Mouse (Mus musculus) lung, embryonic 14.5 days (tissue): ENCODE data around the gene Psmd7. TPM values are rescaled to one million over a fixed set of nuclear protein-coding genes. Genes with fewer than 3 reads are reported as not detected.

Experiments
- ATAC-seq: fragments of 200-750 bp; cut with Nextera tagmentation; 2 replicates; pipeline ENCODE4 v1.8.0; 2017; ENCODE audit warnings: mild to moderate bottlenecking, moderate TSS enrichment, moderate library complexity; ENCODE audit not compliant: insufficient read depth
- DNase-seq: peaks from one replicate; pipeline ENCODE4 v3.0.0-alpha.2; 2015
- H3K27ac ChIP-seq: fragments of 300-500 bp; sonication (generic); 2 replicates; pipeline ENCODE4 v1.5.1; 2014; ENCODE audit warnings: low read depth, mild to moderate bottlenecking, moderate library complexity
- H3K27me3 ChIP-seq: fragments of 300-500 bp; sonication (generic); 2 replicates; pipeline ENCODE4 v1.6.1; 2014; ENCODE audit warnings: low read length, control low read depth; ENCODE audit not compliant: insufficient read depth
- H3K36me3 ChIP-seq: fragments of 300-500 bp; sonication (generic); 2 replicates; pipeline ENCODE4 v1.6.1; 2014; ENCODE audit warnings: control low read depth; ENCODE audit not compliant: insufficient read depth
- H3K4me1 ChIP-seq: fragments of 300-500 bp; sonication (generic); 2 replicates; pipeline ENCODE4 v1.6.1; 2014; ENCODE audit warnings: antibody characterized with exemption, control low read depth; ENCODE audit not compliant: insufficient read depth
- H3K4me2 ChIP-seq: fragments of 300-500 bp; sonication (generic); 2 replicates; pipeline ENCODE4 v1.6.1; 2014; ENCODE audit warnings: mild to moderate bottlenecking
- H3K4me3 ChIP-seq: fragments of 300-500 bp; sonication (generic); 2 replicates; pipeline ENCODE4 v1.5.1; 2014; ENCODE audit warnings: low read depth, low read length
- H3K9ac ChIP-seq: fragments of 300-500 bp; sonication (generic); 2 replicates; pipeline ENCODE4 v1.6.1; 2014
- H3K9me3 ChIP-seq: fragments of 300-500 bp; sonication (generic); 2 replicates; pipeline ENCODE4 v1.6.1; 2016; ENCODE audit warnings: low read depth, low read length, control low read depth
- CTCF ChIP-seq: IDR thresholded peaks from 2 replicates; pipeline ENCODE4 v1.5.1; 2016; ENCODE audit warnings: antibody characterized with exemption, low read depth
- WGBS: fragments of 180-500 bp; shearing (Covaris S2); extraction: QIAGEN DNeasy Blood & Tissue Kit; methylation state at CpG from one replicate; pipeline ENCODE4 v1.1.7; 2014; 5-methylcytosine and 5-hydroxymethylcytosine counted together
- polyA plus RNA-seq: library from polyadenylated mRNA; unstranded; fragments of >200 nt; fragmentation: Nextera tagmentation; extraction: Ambion mirVana; gene quantifications from 2 replicates; pipeline ENCODE4 v1.2.1, GENCODE M21; 2014

Psmd7 gene
- polyA plus RNA-seq, 1 experiment from 2014 or later: 269 TPM

GRCm38 (mm10) chr8:107594817-107595216, 6.6 kb upstream of the Psmd7 start:
- Histone ChIP-seq H3K4me3 (no peak overlapping the region), H3K9me3 (no peaks in the 10 kb centered on the region), H3K4me2 (no peak overlapping the region), H3K27ac (no peak overlapping the region), H3K4me1 (no peaks in the 10 kb centered on the region), H3K27me3 (no peaks in the 10 kb centered on the region), H3K36me3 (no peaks in the 10 kb centered on the region), H3K9ac (no peak overlapping the region)
- TF ChIP-seq CTCF: no peak
- WGBS: 80% methylated on average over 6 of the region's 6 CpGs
- no peak for DNase-seq
- ATAC-seq: no peak

- H3K4me2 ChIP-seq: no peak overlapping the region
- H3K4me3 ChIP-seq: no peak overlapping the region
- H3K36me3 ChIP-seq: no peaks in the 10 kb centered on the region
- no peaks in the 10 kb centered on the region for H3K9me3 ChIP-seq
- ATAC-seq: no peak
- H3K27ac ChIP-seq: no peak overlapping the region
- no peaks in the 10 kb centered on the region for H3K4me1 ChIP-seq
- no peak for TF ChIP-seq CTCF
- no peaks in the 10 kb centered on the region for H3K27me3 ChIP-seq
- DNase-seq: no peak
- no peak overlapping the region for H3K9ac ChIP-seq
- 59% methylated on average over 5 of the region's 6 CpGs for WGBS
Observed at GRCm38 (mm10) chr8:107593967-107594729, 5.9 kb upstream of the Psmd7 start.

- peaks cover 35% of the 10 kb centered on the region for H3K36me3 ChIP-seq
- H3K9ac ChIP-seq: peak overlapping the region; percentile 90
- no peaks in the 10 kb centered on the region for H3K27me3 ChIP-seq
- H3K27ac ChIP-seq: peak overlapping the region; percentile 82
- TF ChIP-seq CTCF: no peak
- peak overlapping the region; percentile 82 for H3K4me2 ChIP-seq
- DNase-seq: peak; percentile 37
- ATAC-seq: peak; percentile 16; the same call in 1 of the 2 replicates
- 0 out of 2 replicates have a peak, but pooled peaks cover 3% of the 10 kb centered on the region for H3K4me1 ChIP-seq
- no peaks in the 10 kb centered on the region for H3K9me3 ChIP-seq
- WGBS: under 1% methylated on average over 17 of the region's 17 CpGs
- peak overlapping the region; percentile 97 for H3K4me3 ChIP-seq
Observed at GRCm38 (mm10) chr8:107587429-107587994, 752 bp downstream of the Psmd7 start.

- Histone ChIP-seq H3K9me3 (no peaks in the 10 kb centered on the region), H3K4me1 (0 out of 2 replicates have a peak, but pooled peaks cover 2% of the 10 kb centered on the region), H3K27ac (no peak overlapping the region), H3K4me3 (no peak overlapping the region), H3K9ac (no peak overlapping the region), H3K36me3 (peaks cover 80% of the 10 kb centered on the region), H3K27me3 (no peaks in the 10 kb centered on the region), H3K4me2 (no peak overlapping the region)
- no peak for TF ChIP-seq CTCF
- 92% methylated on average over 11 of the region's 11 CpGs for WGBS
- no peak for ATAC-seq
- no peak for DNase-seq
Observed at GRCm38 (mm10) chr8:107582136-107582535, 6.1 kb downstream of the Psmd7 start.

- WGBS: 95% methylated on average over 4 of the region's 4 CpGs
- Histone ChIP-seq H3K4me2 (no peak overlapping the region), H3K4me3 (no peak overlapping the region), H3K27ac (no peak overlapping the region), H3K36me3 (peaks cover 80% of the 10 kb centered on the region), H3K9ac (no peak overlapping the region), H3K9me3 (no peaks in the 10 kb centered on the region), H3K27me3 (no peaks in the 10 kb centered on the region), H3K4me1 (no peaks in the 10 kb centered on the region)
- DNase-seq (no peak), ATAC-seq (no peak)
- TF ChIP-seq CTCF: no peak
Observed at GRCm38 (mm10) chr8:107581536-107581935, 6.7 kb downstream of the Psmd7 start.

GRCm38 (mm10) chr8:107580879-107581278, 7.4 kb downstream of the Psmd7 start:
- Histone ChIP-seq H3K4me2 (no peak overlapping the region), H3K27me3 (no peaks in the 10 kb centered on the region), H3K36me3 (peaks cover 78% of the 10 kb centered on the region), H3K9ac (no peak overlapping the region), H3K9me3 (no peaks in the 10 kb centered on the region), H3K4me3 (no peak overlapping the region), H3K27ac (no peak overlapping the region), H3K4me1 (no peaks in the 10 kb centered on the region)
- no peak for DNase-seq
- TF ChIP-seq CTCF: no peak
- WGBS: 92% methylated on average over 13 of the region's 13 CpGs
- ATAC-seq: no peak

GRCm38 (mm10) chr8:107578541-107578940, 9.7 kb downstream of the Psmd7 start:
- Histone ChIP-seq H3K36me3 (peaks cover 55% of the 10 kb centered on the region), H3K9me3 (no peaks in the 10 kb centered on the region), H3K27me3 (no peaks in the 10 kb centered on the region), H3K27ac (no peak overlapping the region), H3K4me1 (no peaks in the 10 kb centered on the region), H3K4me2 (no peak overlapping the region), H3K4me3 (no peak overlapping the region), H3K9ac (no peak overlapping the region)
- WGBS: 81% methylated on average over 8 of the region's 8 CpGs
- DNase-seq: no peak
- TF ChIP-seq CTCF: no peak
- ATAC-seq: no peak
